In genomic region chr2:152101761-152102160, GRCm38 (mm10) we compare ENCODE assay signal across 24 mouse cellular contexts. TPM values are rescaled to one million over a fixed set of nuclear protein-coding genes. Genes with fewer than 3 reads are reported as not detected.
A peak's percentile ranks its signal among the peaks of the same experiment; 100 is the strongest.
DNase-seq lines count a peak whose midpoint lies in the region; TF ChIP-seq lines count a peak whose summit lies in the region.
"Had no signal": no experiment of that assay in that cellular context is flagged by ENCODE, and none has a peak within 500 bp of the region (broad histone marks: within the 10 kb centered on the region; RNA-seq: fewer than 3 reads in every experiment).

No protein-coding gene starts in this region.

- H3K27ac ChIP-seq in left cerebral cortex, adult 2 months, result peak overlapping the region; percentile 84; the same call in 1 of the 2 replicates
- no peak overlapping the region for H3K27ac ChIP-seq in testis, adult 2 months (ENCODE audit: control insufficient read depth, insufficient read depth, low read depth, low read length)
- H3K27ac ChIP-seq in embryonic facial prominence, embryonic 10.5 days (replicated peaks), result no peak overlapping the region
- H3K27ac ChIP-seq: heart, embryonic 15.5 days; hindbrain, postnatal 0 days had no signal

- peaks cover 3% of the 10 kb centered on the region for H3K4me1 ChIP-seq in testis, adult 2 months (ENCODE audit: control insufficient read depth, insufficient read depth, low read length)
- H3K4me1 ChIP-seq in embryonic facial prominence, embryonic 10.5 days, result peaks cover 20% of the 10 kb centered on the region

- intact Hi-C loops in left cerebral cortex, adult 2 months (cut with DNase I), result loop anchor here (1.0 kb wide), 1 partner anchor 29 kb away; no protein-coding TSS in a partner anchor

- TF ChIP-seq CTCF in left cerebral cortex, adult 2 months (IDR thresholded peaks at IDR 0.05), result no peak
- no peak for TF ChIP-seq CTCF in testis, adult 2 months (IDR thresholded peaks at IDR 0.05; ENCODE audit: control insufficient read depth, insufficient read depth, insufficient replicate concordance, low read depth, low read length)

- no peaks in the 10 kb centered on the region for H3K36me3 ChIP-seq in testis, adult 2 months (ENCODE audit: control insufficient read depth, insufficient read depth, low read length)
- H3K36me3 ChIP-seq in embryonic facial prominence, embryonic 10.5 days (replicated peaks), result no peaks in the 10 kb centered on the region
- H3K36me3 ChIP-seq: heart, embryonic 15.5 days had no signal

- H3K4me3 ChIP-seq in left cerebral cortex, adult 2 months, result no peak overlapping the region
- H3K4me3 ChIP-seq in testis, adult 2 months (ENCODE audit: control insufficient read depth, low read depth, low read length), result peak overlapping the region; percentile 73
- no peak overlapping the region for H3K4me3 ChIP-seq in embryonic facial prominence, embryonic 10.5 days
- H3K4me3 ChIP-seq: heart, embryonic 15.5 days had no signal

- H3K9me3 ChIP-seq in embryonic facial prominence, embryonic 10.5 days, result no peaks in the 10 kb centered on the region
- H3K9me3 ChIP-seq: heart, embryonic 15.5 days had no signal

- no peaks in the 10 kb centered on the region for H3K27me3 ChIP-seq in testis, adult 2 months (ENCODE audit: control insufficient read depth, insufficient read depth, low read length)
- peaks cover 76% of the 10 kb centered on the region for H3K27me3 ChIP-seq in embryonic facial prominence, embryonic 10.5 days (replicated peaks; ENCODE audit: low read depth, poor library complexity, severe bottlenecking)
- H3K27me3 ChIP-seq: Patski had no signal

- peak; percentile 41 for DNase-seq in cerebellum, adult 11-12 months
- no peak for DNase-seq in cerebellum, adult 9-11 months
- DNase-seq in left cerebral cortex, adult 2 months (ENCODE audit: extremely low spot score in 1 of 2, low spot score in 2 of 2), result peak; percentile 72 to 76
- DNase-seq in left cerebral cortex, adult 11 months (ENCODE audit: low spot score), result no peak
- no peak for DNase-seq in testis, postnatal 14 days (ENCODE audit: low spot score)
- DNase-seq in testis, postnatal 10 days (ENCODE audit: low spot score), result peak; percentile 33
- no peak for DNase-seq in embryonic facial prominence, embryonic 10.5 days (ENCODE audit: low spot score)
- DNase-seq: adrenal gland, postnatal 10 days; cerebellum, adult 11 months; gastrocnemius, postnatal 25 days; heart, postnatal 4 days; kidney, adult 11 months; liver, postnatal 0 days; lung, postnatal 14 days; retina, postnatal 1 day; thymus, postnatal 14 days had no signal

- WGBS in embryonic facial prominence, embryonic 10.5 days, result 81% methylated on average over 13 of the region's 13 CpGs

- TF ChIP-seq POLR2A in testis, adult 2 months (IDR thresholded peaks at IDR 0.05; ENCODE audit: control insufficient read depth, low read depth, low read length), result peak; percentile 26; the same call in 1 of the 2 replicates

RNA-seq across cellular contexts. Expression of gene Srxn1, which starts 3.6 kb away (rescaled TPM):
- total RNA-seq in left cerebral cortex, adult 2 months (2021), result 100 to 1,000 TPM in 1 of 2 experiments, 10 to 100 TPM in 1; 98.3 to 114 TPM
- polyA plus RNA-seq in testis, adult 2 months (2012; rRNA removed), result 131 and 135 TPM in 2 replicates
- 10.7 and 12.4 TPM in 2 replicates for polyA plus RNA-seq in embryonic facial prominence, embryonic 10.5 days (2016; fragmentation: Nextera tagmentation; extraction: Ambion mirVana)

RNA-seq across cellular contexts. Expression of gene Scrt2, which starts 20.4 kb away (rescaled TPM):
- 10 to 100 TPM; 18.7 to 23.9 TPM for total RNA-seq in left cerebral cortex, adult 2 months (2021)
- polyA plus RNA-seq in testis, adult 2 months (2012; rRNA removed), result 0.19 and 0.21 TPM in 2 replicates
- polyA plus RNA-seq in embryonic facial prominence, embryonic 10.5 days (2016; fragmentation: Nextera tagmentation; extraction: Ambion mirVana), result 0.93 and 1.5 TPM in 2 replicates
- total RNA-seq: gastrocnemius, postnatal 25 days; heart, adult 8-10 months; heart, postnatal 4 days; liver, adult 2 months had no signal
- polyA plus RNA-seq: heart, embryonic 15.5 days; kidney, embryonic 16.5 days; large intestine, adult 2 months; liver, adult 2 months; liver, postnatal 0 days; Patski had no signal

RNA-seq across cellular contexts. Expression of gene Tcf15, which starts 41.6 kb away (rescaled TPM):
- 1 to 10 TPM; 1.6 to 2.4 TPM for total RNA-seq in left cerebral cortex, adult 2 months (2021)
- 0.53 and 0.96 TPM in 2 replicates for polyA plus RNA-seq in testis, adult 2 months (2012; rRNA removed)
- polyA plus RNA-seq in embryonic facial prominence, embryonic 10.5 days (2016; fragmentation: Nextera tagmentation; extraction: Ambion mirVana), result 9.2 and 10.3 TPM in 2 replicates
- total RNA-seq: liver, adult 2 months had no signal
- polyA plus RNA-seq: liver, adult 2 months; Patski had no signal

Comparison
In these comparisons a context has a peak if more than half of its experiments do, and no peak if none do; other contexts are left out.
1. DNase-seq: peak in cerebellum, adult 11-12 months (single experiment), left cerebral cortex, adult 2 months (2 of 2) and testis, postnatal 10 days (single experiment); none in cerebellum, adult 9-11 months (single experiment), left cerebral cortex, adult 11 months (single experiment), testis, postnatal 14 days (single experiment) and embryonic facial prominence, embryonic 10.5 days (single experiment).